Mouse (Mus musculus) adrenal gland, postnatal 25 days (tissue): ENCODE measurements at regions not wholly inside any gene's neighbourhood (a gene's known extent, or its start where the extent isn't known, plus 50 kb on each side); places are given as distances from the start of the nearest gene placed in this dataset.

ENCODE experiments used
- DNase-seq: peaks from one replicate; pipeline ENCODE4 v3.0.0; 2021; ENCODE audit warnings: mixed read lengths

- DNase-seq: no peak
These were observed 2481.1 kb upstream of the Gm7489 start for GRCm38 (mm10) chr15:51403581-51403980.

- no peak for DNase-seq
These were observed 2474.9 kb upstream of the Gm7489 start for GRCm38 (mm10) chr15:51409791-51410308.

- DNase-seq: no peak
These were observed 2472.7 kb upstream of the Gm7489 start for GRCm38 (mm10) chr15:51411966-51412365.

GRCm38 (mm10) chr15:51442606-51443005 is 2442.1 kb upstream of the Gm7489 start:
- DNase-seq: no peak

GRCm38 (mm10) chr15:51469895-51470294 is 2414.8 kb upstream of the Gm7489 start:
- DNase-seq: no peak

- no peak for DNase-seq
These were observed 2413.6 kb upstream of the Gm7489 start for GRCm38 (mm10) chr15:51471143-51471542.

GRCm38 (mm10) chr15:51472049-51472448 is 2412.7 kb upstream of the Gm7489 start:
- no peak for DNase-seq

- no peak for DNase-seq
These were observed 2402.8 kb upstream of the Gm7489 start for GRCm38 (mm10) chr15:51481856-51482255.

GRCm38 (mm10) chr15:51484207-51484606 is 2400.5 kb upstream of the Gm7489 start:
- no peak for DNase-seq

- no peak for DNase-seq
These were observed 2399.2 kb upstream of the Gm7489 start for GRCm38 (mm10) chr15:51485554-51485953.

GRCm38 (mm10) chr15:51502058-51502741 is 2382.5 kb upstream of the Gm7489 start:
- no peak for DNase-seq

- no peak for DNase-seq
These were observed 2381.9 kb upstream of the Gm7489 start for GRCm38 (mm10) chr15:51502742-51503270.

- DNase-seq: no peak
These were observed 2381.4 kb upstream of the Gm7489 start for GRCm38 (mm10) chr15:51503341-51503740.

GRCm38 (mm10) chr15:51504016-51504760 is 2380.5 kb upstream of the Gm7489 start:
- no peak for DNase-seq

- no peak for DNase-seq
These were observed 2379.9 kb upstream of the Gm7489 start for GRCm38 (mm10) chr15:51504789-51505188.

- DNase-seq: no peak
These were observed 2377.6 kb upstream of the Gm7489 start for GRCm38 (mm10) chr15:51507126-51507525.

GRCm38 (mm10) chr15:51511319-51511718 is 2373.4 kb upstream of the Gm7489 start:
- no peak for DNase-seq

GRCm38 (mm10) chr15:51536317-51536716 is 2348.4 kb upstream of the Gm7489 start:
- DNase-seq: no peak

- no peak for DNase-seq
These were observed 2333.4 kb upstream of the Gm7489 start for GRCm38 (mm10) chr15:51551216-51551775.

GRCm38 (mm10) chr15:51558215-51558614 is 2326.5 kb upstream of the Gm7489 start:
- no peak for DNase-seq

- no peak for DNase-seq
These were observed 2319.2 kb upstream of the Gm7489 start for GRCm38 (mm10) chr15:51565543-51565942.

GRCm38 (mm10) chr15:51570631-51571030 is 2314.1 kb upstream of the Gm7489 start:
- no peak for DNase-seq

- no peak for DNase-seq
These were observed 2310.1 kb upstream of the Gm7489 start for GRCm38 (mm10) chr15:51574538-51575105.
